Mouse (Mus musculus): ENCODE measurements around the gene Gsk3b. TPM values are rescaled to one million over a fixed set of nuclear protein-coding genes. Genes with fewer than 3 reads are reported as not detected.

The Gsk3b gene
- total RNA-seq (2023) = 10 to 100 TPM; 61.5 to 66.2 TPM

GRCm38 (mm10) chr16:38088629-38089446 is at the start of gene Gsk3b:
Gsk3b (plus strand) TSS chr16:38089001.

DNA sequence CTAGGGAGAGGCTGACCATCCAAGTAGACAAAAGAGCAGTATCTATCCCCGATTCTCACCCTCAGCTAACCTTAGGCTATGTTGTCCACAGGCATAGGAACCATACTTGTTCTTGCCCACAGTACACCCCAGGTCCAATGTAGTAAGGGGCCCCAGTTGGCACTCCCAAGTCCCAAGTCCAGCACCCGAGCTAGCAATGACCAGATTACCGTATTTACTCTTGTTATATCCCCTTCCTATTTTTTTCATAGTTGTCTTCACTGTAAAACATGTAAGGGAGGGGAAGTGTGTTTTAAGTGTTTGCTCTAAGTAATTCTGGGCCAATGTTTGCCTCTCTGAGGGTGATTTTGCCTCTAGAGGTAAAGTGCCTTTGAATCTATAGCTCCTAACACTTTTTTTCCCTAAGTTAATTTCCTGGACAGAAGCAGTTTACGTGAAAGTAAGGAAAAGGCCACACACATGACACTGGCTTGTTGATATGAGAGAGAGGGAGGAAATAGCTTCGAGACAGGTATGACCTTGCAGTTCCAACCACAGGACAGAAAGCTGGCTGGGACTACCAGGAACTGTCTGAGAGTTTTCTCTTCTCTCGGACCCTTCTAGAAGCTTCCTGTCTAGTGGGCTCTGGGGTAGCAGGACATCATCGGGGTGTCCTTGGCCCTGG is 206.0 kb downstream of the Gsk3b start, which contains the start of gene Nr1i2:
TSS of gene Nr1i2 (minus strand) at position 140 of the 664 bp plus-strand sequence.

Other genes starting within 250 kb of the Gsk3b start
- gene Gm36028, start 227.9 kb upstream of the Gsk3b start, total RNA-seq (2023) = not detected
- 10 to 100 TPM; 23.8 to 24.3 TPM for gene Lrrc58, start 220.6 kb upstream of the Gsk3b start, total RNA-seq (2023)
- gene Gpr156, start 172.5 kb upstream of the Gsk3b start, total RNA-seq (2023) = not detected
- gene Nr1i2, start 205.8 kb downstream of the Gsk3b start, total RNA-seq (2023) = not detected